Mouse (Mus musculus) midbrain, embryonic 10.5 days (tissue): ENCODE results near the gene Myl7. TPM values are rescaled to one million over a fixed set of nuclear protein-coding genes. Genes with fewer than 3 reads are reported as not detected.
A peak's percentile ranks its signal among the peaks of the same experiment; 100 is the strongest.
"Not testable (repeated sequence)": the region's sequence is repeated elsewhere in the genome, so short reads cannot be mapped to it uniquely, and the experiment has no call there.

Source experiments
- DNase-seq: peaks from one replicate; pipeline ENCODE4 v3.0.0-alpha.2; 2017; ENCODE audit warnings: low spot score
- H3K27ac ChIP-seq: fragments of 300-500 bp; sonication (generic); replicated peaks from 2 replicates; pipeline ENCODE4 v1.5.1; 2016; ENCODE audit warnings: mild to moderate bottlenecking
- H3K27me3 ChIP-seq: fragments of 300-500 bp; sonication (generic); 2 replicates; pipeline ENCODE4 v1.6.1; 2016; ENCODE audit warnings: low read depth, mild to moderate bottlenecking; ENCODE audit not compliant: poor library complexity, severe bottlenecking
- H3K36me3 ChIP-seq: fragments of 300-500 bp; sonication (generic); 2 replicates; pipeline ENCODE4 v1.6.1; 2016; ENCODE audit warnings: mild to moderate bottlenecking, moderate library complexity
- H3K4me1 ChIP-seq: fragments of 300-500 bp; sonication (generic); 2 replicates; pipeline ENCODE4 v1.6.1; 2016
- H3K4me3 ChIP-seq: fragments of 300-500 bp; sonication (generic); 2 replicates; pipeline ENCODE4 v1.5.1; 2016; ENCODE audit warnings: mild to moderate bottlenecking, moderate library complexity
- H3K9me3 ChIP-seq: fragments of 300-500 bp; sonication (generic); replicated peaks from 2 replicates; pipeline ENCODE4 v1.6.1; 2016; ENCODE audit warnings: mild to moderate bottlenecking
- WGBS: fragments of 180-500 bp; shearing (Covaris S2); methylation state at CpG from one replicate; pipeline ENCODE4 v1.1.7; 2016; 5-methylcytosine and 5-hydroxymethylcytosine counted together
- polyA plus RNA-seq: library from polyadenylated mRNA; unstranded; fragments of >200 nt; fragmentation: Nextera tagmentation; extraction: Ambion mirVana; gene quantifications from 2 replicates; pipeline ENCODE4 v1.2.1, GENCODE M21; 2016

The Myl7 gene
- polyA plus RNA-seq = 2.5 and 3.7 TPM in 2 replicates

DNA sequence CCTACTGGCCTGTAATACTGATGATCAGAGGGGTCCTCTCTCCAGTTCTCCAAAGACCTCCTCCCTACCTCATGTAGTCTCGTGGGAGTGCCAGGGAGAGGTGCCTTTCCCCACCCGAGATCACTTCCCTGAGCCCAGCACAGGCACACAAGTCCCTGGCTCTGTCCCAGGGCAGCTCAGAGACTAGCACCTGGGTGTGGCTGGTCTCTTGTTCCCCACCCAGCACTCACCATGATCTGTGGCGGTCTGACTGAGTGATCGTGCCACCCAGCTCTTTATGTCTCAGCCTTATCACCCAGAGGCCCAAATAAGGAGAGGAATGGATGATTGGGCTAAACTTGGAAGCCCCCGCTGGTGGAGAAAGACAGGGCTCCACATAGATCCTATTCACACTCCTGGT is at the start of gene Myl7:
Gene Myl7 (minus strand): TSS at position 252 of the 400 bp plus-strand sequence.
- H3K4me3 ChIP-seq = peak within 1 kb of the TSS; percentile 22; the same call in 1 of the 2 replicates

DNA sequence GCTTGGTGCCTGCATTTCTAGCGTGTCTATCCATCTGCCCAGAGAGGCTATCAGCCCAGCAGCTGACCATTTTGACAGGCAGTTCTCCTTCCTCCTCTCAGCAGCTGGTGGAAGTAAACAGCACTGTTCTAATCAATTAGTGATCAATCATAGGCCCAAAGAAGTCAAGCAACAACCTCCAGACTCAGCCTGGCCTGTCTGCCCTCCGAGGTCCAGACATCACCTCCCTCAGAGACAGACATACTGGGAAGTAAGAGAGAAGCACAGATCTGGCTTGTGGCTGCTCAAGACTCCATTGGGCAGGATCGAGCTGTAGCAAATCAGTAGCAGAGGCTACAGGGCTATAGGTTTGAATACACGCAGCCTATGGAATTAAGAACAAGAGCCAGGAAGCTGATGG is 49.2 kb upstream of the Myl7 start:
- Histone ChIP-seq H3K9me3 (no peaks in the 10 kb centered on the region), H3K4me1 (peaks cover 19% of the 10 kb centered on the region), H3K36me3 (no peaks in the 10 kb centered on the region), H3K27ac (no peak overlapping the region; the same call in 1 of the 2 replicates), H3K27me3 (no peaks in the 10 kb centered on the region), H3K4me3 (no peak overlapping the region)
- WGBS = 72% methylated on average over 4 of the region's 4 CpGs
- no peak for DNase-seq

More for the DNA sequence above, at the start of gene Myl7:
- Histone ChIP-seq H3K36me3 (no peaks in the 10 kb centered on the region), H3K9me3 (no peaks in the 10 kb centered on the region), H3K27me3 (peaks cover 77% of the 10 kb centered on the region), H3K4me1 (peaks cover 55% of the 10 kb centered on the region), H3K27ac (peak within 1 kb of the TSS; percentile 2; the same call in 1 of the 2 replicates)
- WGBS = 76% methylated on average over 5 of the region's 5 CpGs
- DNase-seq = no peak

- H3K27me3 ChIP-seq = no peaks in the 10 kb centered on the region
- 82% methylated on average over 2 of the region's 2 CpGs for WGBS
- H3K27ac ChIP-seq = no peak overlapping the region
- no peak for DNase-seq
- no peak overlapping the region for H3K4me3 ChIP-seq
- no peaks in the 10 kb centered on the region for H3K36me3 ChIP-seq
- peaks cover 17% of the 10 kb centered on the region for H3K4me1 ChIP-seq
- no peaks in the 10 kb centered on the region for H3K9me3 ChIP-seq
Observed at GRCm38 (mm10) chr11:5945096-5945495, 46.5 kb upstream of the Myl7 start.

DNA sequence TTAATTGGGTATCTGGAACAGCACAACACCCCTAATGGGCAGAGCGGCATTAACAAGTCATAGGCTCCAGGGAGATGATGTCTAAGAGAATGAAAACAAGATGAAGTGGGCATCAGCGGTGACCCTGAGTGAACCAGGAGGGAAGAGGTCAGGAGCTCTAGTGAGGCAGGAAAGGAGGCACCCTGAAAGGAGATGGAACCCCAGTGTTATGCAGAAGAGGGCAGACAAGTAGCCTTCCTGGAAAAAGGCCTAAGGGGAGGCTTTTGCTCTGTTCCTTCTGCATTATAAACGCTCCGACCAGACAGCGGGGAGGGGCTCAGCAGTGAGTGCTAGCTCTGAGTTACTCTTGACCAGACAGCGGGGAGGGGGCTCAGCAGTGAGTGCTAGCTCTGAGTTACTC is 44.4 kb upstream of the Myl7 start:
- no peak for DNase-seq
- no peaks in the 10 kb centered on the region for H3K27me3 ChIP-seq
- no peak overlapping the region for H3K27ac ChIP-seq
- no peak overlapping the region for H3K4me3 ChIP-seq
- 70% methylated on average over 6 of the region's 6 CpGs for WGBS
- no peaks in the 10 kb centered on the region for H3K36me3 ChIP-seq
- H3K4me1 ChIP-seq = no peaks in the 10 kb centered on the region
- H3K9me3 ChIP-seq = no peaks in the 10 kb centered on the region

- not testable (repeated sequence) for H3K4me3 ChIP-seq, H3K27ac ChIP-seq, H3K36me3 ChIP-seq, H3K4me1 ChIP-seq, H3K27me3 ChIP-seq, H3K9me3 ChIP-seq, DNase-seq
- WGBS = 94% methylated on average over 11 of the region's 11 CpGs
Observed at GRCm38 (mm10) chr11:5934531-5934930, 35.9 kb upstream of the Myl7 start.

GRCm38 (mm10) chr11:5931947-5932346 is 33.4 kb upstream of the Myl7 start:
- H3K27ac ChIP-seq, DNase-seq, H3K36me3 ChIP-seq, H3K4me1 ChIP-seq, H3K27me3 ChIP-seq, H3K4me3 ChIP-seq: not testable (repeated sequence)
- 88% methylated on average over 6 of the region's 6 CpGs for WGBS
- H3K9me3 ChIP-seq = peaks cover 11% of the 10 kb centered on the region; the same call in 1 of the 2 replicates

DNA sequence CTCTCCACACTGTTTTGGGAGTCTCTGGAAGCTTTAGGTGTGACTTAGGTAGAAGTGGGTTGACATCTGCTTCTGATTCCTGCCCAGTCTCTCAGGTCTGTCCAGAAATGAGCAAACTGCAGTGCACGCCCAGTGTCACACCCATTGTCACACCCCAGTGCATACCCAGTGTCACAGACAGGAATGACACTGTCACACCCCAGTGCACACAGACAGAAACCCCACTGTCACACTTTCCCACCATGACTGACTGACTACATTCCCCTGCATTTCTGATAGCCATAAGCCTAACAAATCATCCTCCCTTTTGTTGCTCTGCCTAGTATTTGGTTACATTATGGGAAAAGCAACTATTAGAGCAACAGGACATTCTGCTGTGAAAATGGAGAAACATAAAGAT is 32.0 kb upstream of the Myl7 start:
- no peaks in the 10 kb centered on the region for H3K27me3 ChIP-seq
- DNase-seq = no peak
- 68% methylated on average over 1 of the region's 1 CpGs for WGBS

GRCm38 (mm10) chr11:5926696-5927220 is 28.2 kb upstream of the Myl7 start:
- Histone ChIP-seq H3K27me3 (no peaks in the 10 kb centered on the region), H3K4me3 (no peak overlapping the region), H3K27ac (no peak overlapping the region), H3K4me1 (no peaks in the 10 kb centered on the region), H3K36me3 (no peaks in the 10 kb centered on the region), H3K9me3 (peaks cover 11% of the 10 kb centered on the region; the same call in 1 of the 2 replicates)
- DNase-seq = no peak
- 89% methylated on average over 3 of the region's 3 CpGs for WGBS

More for the DNA sequence above, 32.0 kb upstream of the Myl7 start:
- Histone ChIP-seq H3K27ac (no peak overlapping the region), H3K9me3 (peaks cover 11% of the 10 kb centered on the region; the same call in 1 of the 2 replicates), H3K4me1 (no peaks in the 10 kb centered on the region), H3K36me3 (no peaks in the 10 kb centered on the region), H3K4me3 (no peak overlapping the region)

DNA sequence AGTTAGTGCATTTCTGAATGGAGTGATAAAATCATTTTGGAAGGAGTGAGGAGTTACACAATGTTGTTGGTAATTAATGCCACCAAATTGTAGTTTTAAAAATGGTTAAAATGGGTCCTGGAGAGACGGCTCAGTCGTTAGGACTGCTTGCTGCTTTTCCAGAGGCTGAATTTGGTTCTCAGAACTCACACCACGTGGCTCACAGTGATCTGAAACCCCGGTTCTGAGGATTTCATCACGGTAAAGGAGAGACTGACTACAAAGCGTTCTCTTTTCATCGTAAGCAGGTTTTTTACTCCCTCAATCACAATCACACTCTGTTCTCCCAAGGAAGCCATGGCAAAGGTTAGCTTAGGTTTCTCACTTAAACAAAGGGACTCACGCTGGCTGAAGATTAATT is 26.1 kb upstream of the Myl7 start:
- Histone ChIP-seq H3K4me1 (peaks cover 5% of the 10 kb centered on the region; the same call in 1 of the 2 replicates), H3K27ac (no peak overlapping the region), H3K27me3 (0 out of 2 replicates have a peak, but pooled peaks cover 6% of the 10 kb centered on the region), H3K9me3 (peaks cover 7% of the 10 kb centered on the region; the same call in 1 of the 2 replicates), H3K4me3 (no peak overlapping the region), H3K36me3 (no peaks in the 10 kb centered on the region)
- DNase-seq = no peak
- WGBS = 68% methylated on average over 8 of the region's 8 CpGs

- DNase-seq = no peak
- WGBS = 36% methylated on average over 17 of the region's 17 CpGs
- no peaks in the 10 kb centered on the region for H3K9me3 ChIP-seq
- H3K36me3 ChIP-seq = no peaks in the 10 kb centered on the region
- no peak overlapping the region for H3K27ac ChIP-seq
- H3K4me3 ChIP-seq = no peak overlapping the region
- H3K4me1 ChIP-seq = peaks cover 5% of the 10 kb centered on the region; the same call in 1 of the 2 replicates
- H3K27me3 ChIP-seq = 0 out of 2 replicates have a peak, but pooled peaks cover 6% of the 10 kb centered on the region
Observed at GRCm38 (mm10) chr11:5920323-5920960, 21.9 kb upstream of the Myl7 start.

DNA sequence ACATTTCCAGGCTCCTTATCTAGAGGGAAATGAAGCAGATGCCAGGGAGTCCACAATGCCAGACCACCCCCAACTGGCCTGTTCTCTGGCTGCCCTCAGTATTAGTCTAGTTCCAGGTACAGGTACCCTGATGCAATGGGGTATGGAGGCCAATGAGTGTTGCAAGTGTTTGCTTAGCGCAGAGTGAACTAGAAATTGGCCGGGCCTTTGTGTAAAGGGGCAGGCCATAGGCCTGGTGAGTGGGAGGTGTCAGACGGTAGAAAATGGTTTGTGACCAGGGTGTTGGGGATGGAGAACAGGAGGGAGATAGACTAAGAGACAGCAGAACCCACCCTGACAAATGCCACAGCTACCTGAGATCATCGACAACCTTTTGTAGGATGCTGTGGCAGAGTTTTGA is 21.0 kb upstream of the Myl7 start:
- 94% methylated on average over 4 of the region's 4 CpGs for WGBS
- H3K27me3 ChIP-seq = 0 out of 2 replicates have a peak, but pooled peaks cover 6% of the 10 kb centered on the region
- no peaks in the 10 kb centered on the region for H3K9me3 ChIP-seq
- DNase-seq = no peak
- H3K4me3 ChIP-seq = no peak overlapping the region
- peaks cover 9% of the 10 kb centered on the region; the same call in 1 of the 2 replicates for H3K4me1 ChIP-seq
- no peaks in the 10 kb centered on the region for H3K36me3 ChIP-seq
- no peak overlapping the region for H3K27ac ChIP-seq

DNA sequence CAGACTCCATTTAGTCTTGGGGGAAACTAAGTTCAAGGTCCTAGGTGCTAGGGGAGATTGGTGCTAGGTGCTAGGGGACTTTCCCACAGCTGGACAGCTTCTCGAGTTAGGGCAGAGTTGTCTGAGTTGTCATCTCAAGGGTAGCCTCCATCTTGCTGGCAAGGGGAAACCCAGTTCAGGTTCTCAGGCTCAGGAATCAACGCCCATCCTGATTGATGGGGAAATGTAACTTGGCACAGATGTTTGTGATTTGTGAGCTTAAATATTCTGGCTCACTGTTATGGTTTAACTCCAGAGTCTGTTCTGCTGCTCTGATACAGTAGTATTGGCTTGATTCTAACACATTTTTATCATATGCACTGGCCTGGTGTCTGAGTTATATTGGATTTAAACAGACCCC is 19.5 kb upstream of the Myl7 start:
- Histone ChIP-seq H3K27me3 (0 out of 2 replicates have a peak, but pooled peaks cover 12% of the 10 kb centered on the region), H3K9me3 (no peaks in the 10 kb centered on the region), H3K4me3 (no peak overlapping the region), H3K27ac (no peak overlapping the region), H3K36me3 (no peaks in the 10 kb centered on the region), H3K4me1 (peaks cover 15% of the 10 kb centered on the region; the same call in 1 of the 2 replicates)
- 78% methylated on average over 2 of the region's 2 CpGs for WGBS
- no peak for DNase-seq

GRCm38 (mm10) chr11:5916178-5916548 is 17.6 kb upstream of the Myl7 start:
- 0 out of 2 replicates have a peak, but pooled peaks cover 8% of the 10 kb centered on the region for H3K27me3 ChIP-seq
- no peaks in the 10 kb centered on the region for H3K9me3 ChIP-seq
- no peak for DNase-seq
- H3K27ac ChIP-seq = no peak overlapping the region
- WGBS = 80% methylated on average over 8 of the region's 8 CpGs
- H3K36me3 ChIP-seq = no peaks in the 10 kb centered on the region
- H3K4me1 ChIP-seq = peaks cover 19% of the 10 kb centered on the region; the same call in 1 of the 2 replicates
- no peak overlapping the region for H3K4me3 ChIP-seq
